Mouse (Mus musculus) thymus, postnatal 14 days (tissue): Measurements from ENCODE around the gene Nr1i3.

Source experiments
- DNase-seq: peaks from one replicate; pipeline ENCODE4 v3.0.0; 2021

Nr1i3 gene

GRCm38 (mm10) chr1:171213801-171214496 is at the start of gene Nr1i3:
Nr1i3 (plus strand) TSS chr1:171213970.
- DNase-seq: no peak

GRCm38 (mm10) chr1:171164258-171164657 is 49.5 kb upstream of the Nr1i3 start:
- no peak for DNase-seq

- DNase-seq: no peak
Measured at GRCm38 (mm10) chr1:171165629-171166345, 48.0 kb upstream of the Nr1i3 start.

GRCm38 (mm10) chr1:171168906-171169305 is 44.9 kb upstream of the Nr1i3 start:
- no peak for DNase-seq

- no peak for DNase-seq
Measured at GRCm38 (mm10) chr1:171169913-171170312, 43.9 kb upstream of the Nr1i3 start.

GRCm38 (mm10) chr1:171171138-171171537 is 42.6 kb upstream of the Nr1i3 start:
- no peak for DNase-seq

GRCm38 (mm10) chr1:171172779-171173178 is 41.0 kb upstream of the Nr1i3 start:
- no peak for DNase-seq

- no peak for DNase-seq
Measured at GRCm38 (mm10) chr1:171179487-171180171, 34.1 kb upstream of the Nr1i3 start.

- no peak for DNase-seq
Measured at GRCm38 (mm10) chr1:171183025-171183424, 30.7 kb upstream of the Nr1i3 start.

GRCm38 (mm10) chr1:171183620-171184019 is 30.1 kb upstream of the Nr1i3 start:
- no peak for DNase-seq

- DNase-seq: peak; percentile 32
Measured at GRCm38 (mm10) chr1:171184314-171184713, 29.5 kb upstream of the Nr1i3 start.

GRCm38 (mm10) chr1:171185655-171186054 is 28.1 kb upstream of the Nr1i3 start:
- no peak for DNase-seq

- no peak for DNase-seq
Measured at GRCm38 (mm10) chr1:171187851-171188700, 25.7 kb upstream of the Nr1i3 start.

GRCm38 (mm10) chr1:171189046-171189445 is 24.7 kb upstream of the Nr1i3 start:
- no peak for DNase-seq

- DNase-seq: no peak
Measured at GRCm38 (mm10) chr1:171189476-171190114, 24.2 kb upstream of the Nr1i3 start.

- DNase-seq: no peak
Measured at GRCm38 (mm10) chr1:171190832-171191231, 22.9 kb upstream of the Nr1i3 start.

- no peak for DNase-seq
Measured at GRCm38 (mm10) chr1:171192283-171192682, 21.5 kb upstream of the Nr1i3 start.

- no peak for DNase-seq
Measured at GRCm38 (mm10) chr1:171193093-171193840, 20.5 kb upstream of the Nr1i3 start.

GRCm38 (mm10) chr1:171193911-171194830 is 19.6 kb upstream of the Nr1i3 start:
- no peak for DNase-seq

- DNase-seq: no peak
Measured at GRCm38 (mm10) chr1:171195046-171195822, 18.5 kb upstream of the Nr1i3 start.
